Mouse (Mus musculus) stomach, embryonic 14.5 days (tissue): ENCODE data around the gene Rprd1b. TPM values are rescaled to one million over a fixed set of nuclear protein-coding genes. Genes with fewer than 3 reads are reported as not detected.

ENCODE experiments used
- ATAC-seq: fragments of 200-750 bp; cut with Nextera tagmentation; 2 replicates; pipeline ENCODE4 v1.8.0; 2017; ENCODE audit warnings: low read depth, moderate TSS enrichment; ENCODE audit not compliant: insufficient number of reproducible peaks, insufficient read depth, low FRiP score
- H3K27ac ChIP-seq: fragments of 300-500 bp; sonication (generic); 2 replicates; pipeline ENCODE4 v1.5.1; 2014; ENCODE audit warnings: mild to moderate bottlenecking, low read length, moderate library complexity, mixed read lengths
- H3K27me3 ChIP-seq: fragments of 300-500 bp; sonication (generic); 2 replicates; pipeline ENCODE4 v1.6.1; 2014; ENCODE audit warnings: low read length, control low read depth, mixed read lengths; ENCODE audit not compliant: control insufficient read depth, insufficient read depth
- H3K36me3 ChIP-seq: fragments of 300-500 bp; sonication (generic); 2 replicates; pipeline ENCODE4 v1.6.1; 2014; ENCODE audit warnings: mild to moderate bottlenecking, control low read depth, low read length, moderate library complexity, mixed read lengths; ENCODE audit not compliant: control insufficient read depth, insufficient read depth
- H3K4me1 ChIP-seq: fragments of 300-500 bp; sonication (generic); 2 replicates; pipeline ENCODE4 v1.6.1; 2014; ENCODE audit warnings: low read length, control low read depth, mixed read lengths; ENCODE audit not compliant: control insufficient read depth, insufficient read depth
- H3K4me2 ChIP-seq: fragments of 300-500 bp; sonication (generic); replicated peaks from 2 replicates; pipeline ENCODE4 v1.6.1; 2014; ENCODE audit warnings: low read depth, low read length, control low read depth
- H3K4me3 ChIP-seq: fragments of 300-500 bp; sonication (generic); 2 replicates; pipeline ENCODE4 v1.5.1; 2014; ENCODE audit warnings: low read depth, low read length, control low read depth
- H3K9ac ChIP-seq: fragments of 300-500 bp; sonication (generic); replicated peaks from 2 replicates; pipeline ENCODE4 v1.6.1; 2014; ENCODE audit warnings: low read depth, mild to moderate bottlenecking, control low read depth, low read length, moderate library complexity, mixed read lengths
- H3K9me3 ChIP-seq: fragments of 300-500 bp; sonication (generic); 2 replicates; pipeline ENCODE4 v1.6.1; 2016; ENCODE audit warnings: low read depth, low read length, control low read depth; ENCODE audit not compliant: control insufficient read depth
- WGBS: fragments of 180-500 bp; shearing (Covaris S2); extraction: QIAGEN DNeasy Blood & Tissue Kit; methylation state at CpG from one replicate; pipeline ENCODE4 v1.1.7; 2014; 5-methylcytosine and 5-hydroxymethylcytosine counted together
- polyA plus RNA-seq: library from polyadenylated mRNA; unstranded; fragments of >200 nt; fragmentation: Nextera tagmentation; extraction: Ambion mirVana; gene quantifications from 2 replicates; pipeline ENCODE4 v1.2.1, GENCODE M21; 2014

Rprd1b gene
- polyA plus RNA-seq, 1 experiment from 2014 or later, result 57.0 TPM

- Histone ChIP-seq H3K27me3 (no peaks in the 10 kb centered on the region), H3K4me1 (peaks cover 13% of the 10 kb centered on the region), H3K36me3 (peaks cover 21% of the 10 kb centered on the region), H3K4me2 (no peak overlapping the region), H3K9me3 (no peaks in the 10 kb centered on the region), H3K27ac (no peak overlapping the region), H3K4me3 (no peak overlapping the region), H3K9ac (no peak overlapping the region)
- WGBS, result 78% methylated on average over 3 of the region's 3 CpGs
- ATAC-seq, result no peak
Measured at GRCm38 (mm10) chr2:158120868-158121267, 92.6 kb downstream of the Rprd1b start.

DNA sequence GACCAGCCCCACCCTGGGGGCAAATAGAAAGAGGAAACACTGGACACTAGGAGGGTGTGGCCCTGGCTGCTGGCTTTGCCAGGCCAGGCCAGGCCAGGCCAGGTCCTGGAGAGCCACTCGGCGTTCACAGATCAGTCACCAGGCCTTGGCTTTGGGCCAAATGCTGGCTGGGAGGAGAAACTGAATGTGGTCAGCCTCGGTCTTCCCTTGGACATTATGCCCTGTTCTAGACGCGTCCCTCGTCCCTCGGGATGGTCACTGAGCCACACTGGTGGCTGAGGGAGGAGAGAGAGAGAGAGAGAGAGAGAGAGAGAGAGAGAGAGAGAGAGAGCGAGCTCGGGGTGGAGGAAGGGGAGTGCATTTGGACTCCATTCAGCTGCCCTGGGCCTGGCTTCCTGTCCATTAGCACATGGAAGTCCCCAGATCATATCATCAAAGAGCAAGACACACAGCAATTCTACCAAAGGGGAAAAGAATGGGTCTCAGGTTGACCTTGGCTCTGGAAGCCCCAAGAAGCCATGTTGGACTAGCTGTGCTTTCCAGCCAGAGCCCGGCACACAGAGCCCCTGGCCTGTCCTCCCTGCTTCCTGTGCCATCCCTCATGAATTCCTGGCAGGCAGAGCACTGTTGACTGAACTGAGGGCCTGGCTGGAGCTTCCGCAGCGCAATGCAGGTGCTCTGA, 93.5 kb downstream of the Rprd1b start:
- no peak overlapping the region for H3K4me2 ChIP-seq
- no peak overlapping the region for H3K9ac ChIP-seq
- H3K36me3 ChIP-seq, result peaks cover 21% of the 10 kb centered on the region
- peaks cover 9% of the 10 kb centered on the region for H3K4me1 ChIP-seq
- peak overlapping the region; percentile 22; the same call in 1 of the 2 replicates for H3K27ac ChIP-seq
- peak; percentile 15; the same call in 1 of the 2 replicates for ATAC-seq
- no peaks in the 10 kb centered on the region for H3K9me3 ChIP-seq
- 52% methylated on average over 11 of the region's 12 CpGs for WGBS
- H3K27me3 ChIP-seq, result no peaks in the 10 kb centered on the region
- H3K4me3 ChIP-seq, result no peak overlapping the region

DNA sequence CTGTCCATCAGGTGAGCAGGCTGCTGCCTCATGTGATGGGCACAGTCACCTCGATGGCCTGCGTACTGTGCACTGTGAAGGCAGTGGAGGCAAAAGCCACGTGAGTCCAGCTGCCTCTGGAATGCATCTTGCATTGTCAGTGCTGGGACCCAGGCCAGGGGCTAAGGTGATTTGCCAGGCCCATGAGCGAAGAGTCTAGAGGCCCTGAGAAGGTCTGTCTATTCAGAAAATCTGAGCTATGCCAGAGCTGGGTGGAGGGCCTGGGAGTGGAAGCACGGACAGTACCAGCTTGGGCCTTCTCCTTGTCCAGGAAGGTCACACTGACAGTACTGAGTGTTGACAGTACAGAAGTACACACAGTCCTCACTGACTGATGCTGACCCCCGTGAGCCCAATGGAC, 94.5 kb downstream of the Rprd1b start:
- H3K9ac ChIP-seq, result no peak overlapping the region
- H3K9me3 ChIP-seq, result no peaks in the 10 kb centered on the region
- WGBS, result 72% methylated on average over 6 of the region's 6 CpGs
- ATAC-seq, result no peak
- no peaks in the 10 kb centered on the region for H3K27me3 ChIP-seq
- H3K4me3 ChIP-seq, result no peak overlapping the region
- peaks cover 9% of the 10 kb centered on the region for H3K4me1 ChIP-seq
- H3K36me3 ChIP-seq, result peaks cover 13% of the 10 kb centered on the region
- H3K27ac ChIP-seq, result no peak overlapping the region
- no peak overlapping the region for H3K4me2 ChIP-seq

DNA sequence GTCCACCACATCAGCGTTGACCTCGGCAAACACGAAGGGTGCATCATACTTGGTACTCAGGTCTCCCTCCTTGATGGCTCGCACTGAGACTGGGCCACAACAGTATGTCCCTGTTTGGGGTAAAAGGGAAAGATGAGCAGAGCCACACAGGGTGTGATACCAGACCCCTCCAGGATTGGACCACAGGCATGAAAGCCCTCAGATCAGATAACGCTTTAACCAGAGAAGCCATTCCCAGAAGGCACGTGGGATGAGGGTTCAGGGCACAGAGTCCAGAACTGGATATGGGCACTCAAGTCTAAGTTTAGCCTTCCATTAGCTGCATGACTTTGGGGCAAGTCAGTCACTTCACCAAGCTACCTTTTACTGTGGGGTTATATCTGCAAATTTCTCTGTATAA, 98.9 kb downstream of the Rprd1b start:
- H3K4me2 ChIP-seq, result no peak overlapping the region
- H3K4me3 ChIP-seq, result no peak overlapping the region
- H3K9me3 ChIP-seq, result no peaks in the 10 kb centered on the region
- peaks cover 8% of the 10 kb centered on the region; the same call in 1 of the 2 replicates for H3K4me1 ChIP-seq
- no peak for ATAC-seq
- no peaks in the 10 kb centered on the region for H3K27me3 ChIP-seq
- H3K27ac ChIP-seq, result no peak overlapping the region
- WGBS, result 87% methylated on average over 6 of the region's 6 CpGs
- H3K36me3 ChIP-seq, result peaks cover 14% of the 10 kb centered on the region; the same call in 1 of the 2 replicates
- H3K9ac ChIP-seq, result no peak overlapping the region

GRCm38 (mm10) chr2:158127872-158128271, 99.6 kb downstream of the Rprd1b start:
- WGBS, result 84% methylated on average over 7 of the region's 7 CpGs
- no peaks in the 10 kb centered on the region for H3K27me3 ChIP-seq
- H3K27ac ChIP-seq, result no peak overlapping the region
- no peaks in the 10 kb centered on the region for H3K9me3 ChIP-seq
- H3K4me3 ChIP-seq, result no peak overlapping the region
- 0 out of 2 replicates have a peak, but pooled peaks cover 6% of the 10 kb centered on the region for H3K4me1 ChIP-seq
- ATAC-seq, result no peak
- H3K4me2 ChIP-seq, result no peak overlapping the region
- H3K9ac ChIP-seq, result no peak overlapping the region
- peaks cover 14% of the 10 kb centered on the region; the same call in 1 of the 2 replicates for H3K36me3 ChIP-seq

DNA sequence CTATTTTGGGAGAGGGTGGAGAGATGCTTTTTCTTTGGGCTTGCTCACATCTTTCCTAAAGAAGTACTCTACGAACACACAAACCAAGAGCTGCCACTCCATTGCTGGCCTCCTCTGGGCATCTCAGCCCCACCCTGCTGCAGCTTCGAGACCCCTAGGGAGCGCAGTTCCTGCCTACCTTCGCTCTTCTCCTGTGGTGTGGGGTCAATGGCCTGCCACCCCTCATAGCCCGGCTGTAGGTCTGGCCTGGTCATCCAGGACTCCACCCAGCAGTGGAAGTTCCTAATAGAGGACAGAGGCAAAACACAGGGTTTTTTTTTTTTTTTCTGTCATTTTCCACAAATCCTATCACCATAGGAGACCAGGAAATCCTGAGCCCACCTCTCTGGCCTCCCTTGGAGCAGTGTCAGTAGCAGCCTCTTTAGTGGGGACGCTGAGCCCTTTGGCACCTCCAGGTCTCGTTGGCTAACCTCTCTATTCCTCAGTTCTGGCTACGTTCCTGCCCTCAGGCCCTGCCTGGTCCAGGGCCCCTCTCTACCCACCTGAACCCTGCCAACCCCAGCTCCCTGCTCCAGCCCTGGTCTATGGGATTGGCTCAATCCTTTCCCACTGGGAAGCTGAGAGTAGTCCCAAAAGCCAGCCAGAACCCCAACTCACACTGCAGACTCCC, 100.3 kb downstream of the Rprd1b start:
- ATAC-seq, result no peak
- H3K27ac ChIP-seq, result no peak overlapping the region
- H3K4me1 ChIP-seq, result 0 out of 2 replicates have a peak, but pooled peaks cover 6% of the 10 kb centered on the region
- H3K9me3 ChIP-seq, result no peaks in the 10 kb centered on the region
- no peak overlapping the region for H3K4me3 ChIP-seq
- WGBS, result 78% methylated on average over 8 of the region's 8 CpGs
- H3K4me2 ChIP-seq, result no peak overlapping the region
- no peak overlapping the region for H3K9ac ChIP-seq
- H3K36me3 ChIP-seq, result peaks cover 14% of the 10 kb centered on the region; the same call in 1 of the 2 replicates
- H3K27me3 ChIP-seq, result no peaks in the 10 kb centered on the region

GRCm38 (mm10) chr2:158129291-158130002, 101.2 kb downstream of the Rprd1b start:
- ATAC-seq, result peak; percentile 31; the same call in 1 of the 2 replicates
- Histone ChIP-seq H3K36me3 (peaks cover 14% of the 10 kb centered on the region; the same call in 1 of the 2 replicates), H3K9ac (no peak overlapping the region), H3K4me1 (0 out of 2 replicates have a peak, but pooled peaks cover 6% of the 10 kb centered on the region), H3K4me3 (no peak overlapping the region), H3K27ac (no peak overlapping the region), H3K4me2 (no peak overlapping the region), H3K9me3 (no peaks in the 10 kb centered on the region), H3K27me3 (no peaks in the 10 kb centered on the region)
- 83% methylated on average over 16 of the region's 16 CpGs for WGBS

DNA sequence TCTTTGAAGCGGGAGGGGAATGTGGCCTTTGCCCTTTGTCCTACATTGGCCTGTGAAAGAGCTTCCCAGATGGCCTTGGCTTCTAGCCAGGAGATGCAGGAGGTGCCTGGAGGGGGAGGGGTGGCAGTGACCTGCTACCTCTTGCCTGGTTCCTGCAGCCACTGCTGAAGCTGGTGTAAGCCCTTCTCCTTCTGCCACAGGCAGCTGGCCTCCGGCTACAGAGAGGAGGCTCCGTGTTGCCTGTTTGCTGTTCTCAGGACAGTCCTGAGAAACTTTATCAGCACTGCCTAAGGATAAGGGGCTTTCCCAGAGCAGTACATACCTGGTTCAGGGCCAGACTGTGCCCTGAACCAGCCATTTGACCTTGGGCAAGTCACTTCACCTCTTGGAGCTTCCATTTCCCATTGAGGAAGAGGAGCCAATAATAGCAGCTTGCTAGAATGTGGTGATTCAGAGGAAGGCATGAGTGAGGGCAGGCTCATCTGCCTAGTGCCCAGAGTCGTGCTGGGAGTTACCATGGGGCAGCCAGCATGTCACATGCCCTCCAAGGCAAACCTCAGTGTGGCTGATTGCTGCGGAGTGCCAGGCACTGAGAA, 102.2 kb downstream of the Rprd1b start:
- Histone ChIP-seq H3K4me2 (no peak overlapping the region), H3K9ac (no peak overlapping the region), H3K4me1 (0 out of 2 replicates have a peak, but pooled peaks cover 6% of the 10 kb centered on the region), H3K4me3 (no peak overlapping the region), H3K9me3 (no peaks in the 10 kb centered on the region), H3K27ac (no peak overlapping the region), H3K27me3 (no peaks in the 10 kb centered on the region), H3K36me3 (peaks cover 10% of the 10 kb centered on the region; the same call in 1 of the 2 replicates)
- no peak for ATAC-seq
- 43% methylated on average over 5 of the region's 5 CpGs for WGBS
